ENCODE assay signal across 25 mouse cellular contexts in the genomic region with DNA sequence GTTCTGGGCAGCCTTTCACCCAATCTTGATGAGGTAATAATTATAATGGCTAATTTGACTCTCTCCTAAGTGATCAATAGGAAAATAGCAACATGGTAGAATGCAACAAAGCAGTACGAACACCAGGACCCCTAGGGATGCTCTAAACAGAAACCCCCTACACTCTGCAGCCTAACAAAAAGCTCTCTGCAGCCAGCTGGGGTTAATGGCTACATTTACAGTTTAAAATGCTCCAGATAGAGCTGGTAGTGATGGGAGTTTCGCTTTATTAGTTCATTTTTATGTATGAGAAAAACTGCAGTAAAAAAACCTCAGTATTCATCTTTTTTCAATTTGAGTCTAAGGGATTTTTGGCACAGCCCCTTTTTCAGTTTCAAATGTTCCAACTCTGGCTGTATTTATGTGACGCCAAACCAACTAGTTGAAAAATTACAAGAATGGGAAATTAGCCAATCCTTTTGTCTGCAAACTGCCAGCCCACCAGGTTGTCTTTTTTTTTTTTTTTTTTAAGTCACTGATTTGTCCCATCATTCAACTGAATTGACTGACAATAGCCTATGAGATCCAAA.
A peak's percentile ranks its signal among the peaks of the same experiment; 100 is the strongest.
DNase-seq lines count a peak whose midpoint lies in the region; ATAC-seq and TF ChIP-seq lines count a peak whose summit lies in the region.
"Had no signal": no experiment of that assay in that cellular context is flagged by ENCODE, and none has a peak within 500 bp of the region (broad histone marks: within the 10 kb centered on the region; RNA-seq: fewer than 3 reads in every experiment).

No protein-coding gene starts in this region.

- 22% methylated on average over 3 of the region's 3 CpGs for WGBS in forebrain, embryonic 15.5 days
- 22% methylated on average over 3 of the region's 3 CpGs for WGBS in forebrain, embryonic 13.5 days
- WGBS in midbrain, embryonic 14.5 days: 53% methylated on average over 3 of the region's 3 CpGs
- 42% methylated on average over 3 of the region's 3 CpGs for WGBS in midbrain, embryonic 16.5 days
- WGBS in embryonic facial prominence, embryonic 14.5 days: 40% methylated on average over 3 of the region's 3 CpGs
- 27% methylated on average over 3 of the region's 3 CpGs for WGBS in limb, embryonic 14.5 days

- no peaks in the 10 kb centered on the region for H3K27me3 ChIP-seq in forebrain, embryonic 15.5 days
- H3K27me3 ChIP-seq in forebrain, embryonic 13.5 days: no peaks in the 10 kb centered on the region
- H3K27me3 ChIP-seq in midbrain, embryonic 14.5 days (ENCODE audit: control insufficient read depth, insufficient read depth, low read length): no peaks in the 10 kb centered on the region
- no peaks in the 10 kb centered on the region for H3K27me3 ChIP-seq in midbrain, embryonic 16.5 days (ENCODE audit: control insufficient read depth, insufficient read depth, low read depth, low read length)
- H3K27me3 ChIP-seq in embryonic facial prominence, embryonic 14.5 days (replicated peaks; ENCODE audit: control insufficient read depth, insufficient read depth, low read length): no peaks in the 10 kb centered on the region; the same call in 1 of the 2 replicates
- H3K27me3 ChIP-seq in limb, embryonic 14.5 days (ENCODE audit: control insufficient read depth, insufficient read depth, low read length): no peaks in the 10 kb centered on the region
- H3K27me3 ChIP-seq: limb, embryonic 12.5 days; liver, embryonic 13.5 days had no signal

- peaks cover 11% of the 10 kb centered on the region for H3K4me1 ChIP-seq in forebrain, embryonic 15.5 days
- peaks cover 8% of the 10 kb centered on the region for H3K4me1 ChIP-seq in forebrain, embryonic 13.5 days
- no peaks in the 10 kb centered on the region for H3K4me1 ChIP-seq in midbrain, embryonic 14.5 days (ENCODE audit: control insufficient read depth, insufficient read depth, low read length)
- 0 out of 2 replicates have a peak, but pooled peaks cover 4% of the 10 kb centered on the region for H3K4me1 ChIP-seq in midbrain, embryonic 16.5 days (ENCODE audit: control insufficient read depth, insufficient read depth, low read length)
- no peaks in the 10 kb centered on the region for H3K4me1 ChIP-seq in embryonic facial prominence, embryonic 14.5 days (ENCODE audit: control insufficient read depth, insufficient read depth, low read length)
- peaks cover 25% of the 10 kb centered on the region for H3K4me1 ChIP-seq in limb, embryonic 14.5 days (ENCODE audit: control insufficient read depth, insufficient read depth, low read length)
- H3K4me1 ChIP-seq: hindbrain, embryonic 10.5 days; liver, embryonic 13.5 days; midbrain, embryonic 10.5 days had no signal

- H3K36me3 ChIP-seq in forebrain, embryonic 15.5 days: no peaks in the 10 kb centered on the region
- no peaks in the 10 kb centered on the region for H3K36me3 ChIP-seq in forebrain, embryonic 13.5 days (ENCODE audit: poor library complexity, severe bottlenecking)
- H3K36me3 ChIP-seq in midbrain, embryonic 14.5 days (ENCODE audit: control insufficient read depth, insufficient read depth, low read length): no peaks in the 10 kb centered on the region
- no peaks in the 10 kb centered on the region for H3K36me3 ChIP-seq in midbrain, embryonic 16.5 days (ENCODE audit: control insufficient read depth, insufficient read depth, low read length)
- H3K36me3 ChIP-seq in embryonic facial prominence, embryonic 14.5 days (ENCODE audit: control insufficient read depth, insufficient read depth, low read length): no peaks in the 10 kb centered on the region
- H3K36me3 ChIP-seq in limb, embryonic 14.5 days (ENCODE audit: control insufficient read depth, insufficient read depth, low read length): no peaks in the 10 kb centered on the region
- H3K36me3 ChIP-seq: hindbrain, embryonic 10.5 days; limb, embryonic 12.5 days; liver, embryonic 13.5 days; midbrain, embryonic 10.5 days had no signal

- no peak overlapping the region for H3K4me2 ChIP-seq in forebrain, embryonic 15.5 days (replicated peaks)
- no peak overlapping the region for H3K4me2 ChIP-seq in forebrain, embryonic 13.5 days
- no peak overlapping the region for H3K4me2 ChIP-seq in midbrain, embryonic 14.5 days (ENCODE audit: low read length)
- H3K4me2 ChIP-seq in midbrain, embryonic 16.5 days (ENCODE audit: low read length): no peak overlapping the region
- no peak overlapping the region; the same call in 1 of the 2 replicates for H3K4me2 ChIP-seq in embryonic facial prominence, embryonic 14.5 days (ENCODE audit: low read depth, low read length)
- no peak overlapping the region for H3K4me2 ChIP-seq in limb, embryonic 14.5 days (replicated peaks; ENCODE audit: low read depth, low read length, severe bottlenecking)
- H3K4me2 ChIP-seq: limb, embryonic 12.5 days; liver, embryonic 13.5 days had no signal

- peak; percentile 8 for DNase-seq in midbrain, embryonic 14.5 days
- peak; percentile 74 for DNase-seq in embryonic facial prominence, embryonic 14.5 days (ENCODE audit: low spot score)
- DNase-seq in limb, embryonic 14.5 days (ENCODE audit: low spot score): peak; percentile 83
- DNase-seq in spleen, adult 12 weeks (ENCODE audit: low spot score): no peak
- no peak for DNase-seq in thymus, postnatal 4 days
- DNase-seq: adrenal gland, postnatal 25 days; cerebellum, adult 2 months; cerebellum, postnatal 14 days; gastrocnemius, postnatal 14 days; heart, postnatal 14 days; kidney, adult 8-10 months; layer of hippocampus, postnatal 36 days; liver, embryonic 13.5 days; lung, adult 18-20 months; lung, postnatal 14 days had no signal

- no peak overlapping the region for H3K4me3 ChIP-seq in forebrain, embryonic 15.5 days
- H3K4me3 ChIP-seq in forebrain, embryonic 13.5 days: no peak overlapping the region
- no peak overlapping the region for H3K4me3 ChIP-seq in midbrain, embryonic 14.5 days (replicated peaks; ENCODE audit: low read depth, low read length)
- no peak overlapping the region for H3K4me3 ChIP-seq in midbrain, embryonic 16.5 days (ENCODE audit: low read depth, low read length)
- no peak overlapping the region for H3K4me3 ChIP-seq in embryonic facial prominence, embryonic 14.5 days (ENCODE audit: low read depth, low read length)
- no peak overlapping the region for H3K4me3 ChIP-seq in limb, embryonic 14.5 days (replicated peaks; ENCODE audit: low read length)
- H3K4me3 ChIP-seq: hindbrain, embryonic 10.5 days; limb, embryonic 12.5 days; liver, embryonic 13.5 days; midbrain, embryonic 10.5 days had no signal

- peak overlapping the region; percentile 19; the same call in 1 of the 2 replicates for H3K27ac ChIP-seq in forebrain, embryonic 15.5 days (replicated peaks)
- H3K27ac ChIP-seq in forebrain, embryonic 13.5 days: no peak overlapping the region
- no peak overlapping the region for H3K27ac ChIP-seq in midbrain, embryonic 14.5 days (replicated peaks; ENCODE audit: low read depth, low read length)
- no peak overlapping the region for H3K27ac ChIP-seq in midbrain, embryonic 16.5 days (ENCODE audit: low read length)
- peak overlapping the region; percentile 63; the same call in 1 of the 2 replicates for H3K27ac ChIP-seq in embryonic facial prominence, embryonic 14.5 days (replicated peaks; ENCODE audit: low read depth, low read length)
- no peak overlapping the region for H3K27ac ChIP-seq in limb, embryonic 14.5 days (replicated peaks; ENCODE audit: low read depth, low read length)
- H3K27ac ChIP-seq: hindbrain, embryonic 10.5 days; kidney, postnatal 0 days; limb, embryonic 12.5 days; liver, embryonic 13.5 days; midbrain, embryonic 10.5 days had no signal

- H3K9ac ChIP-seq in forebrain, embryonic 15.5 days (replicated peaks): no peak overlapping the region
- no peak overlapping the region for H3K9ac ChIP-seq in forebrain, embryonic 13.5 days
- no peak overlapping the region for H3K9ac ChIP-seq in midbrain, embryonic 14.5 days (replicated peaks; ENCODE audit: low read length)
- H3K9ac ChIP-seq in midbrain, embryonic 16.5 days (ENCODE audit: low read depth, low read length): no peak overlapping the region
- H3K9ac ChIP-seq in embryonic facial prominence, embryonic 14.5 days (ENCODE audit: low read depth, low read length): no peak overlapping the region
- no peak overlapping the region for H3K9ac ChIP-seq in limb, embryonic 14.5 days (ENCODE audit: low read depth, low read length, severe bottlenecking)
- H3K9ac ChIP-seq: limb, embryonic 12.5 days; liver, embryonic 13.5 days had no signal

- no peak for TF ChIP-seq POLR2A in limb, embryonic 14.5 days (IDR thresholded peaks at IDR 0.05; ENCODE audit: borderline replicate concordance, extremely low read depth, insufficient read depth, insufficient read length)

- no peak for ATAC-seq in forebrain, embryonic 15.5 days (replicated peaks)
- ATAC-seq in forebrain, embryonic 13.5 days: no peak
- ATAC-seq in midbrain, embryonic 14.5 days (ENCODE audit: low FRiP score, low TSS enrichment): no peak
- no peak for ATAC-seq in midbrain, embryonic 16.5 days
- no peak for ATAC-seq in embryonic facial prominence, embryonic 14.5 days (ENCODE audit: low read depth)
- peak; percentile 63; the same call in 1 of the 2 replicates for ATAC-seq in limb, embryonic 14.5 days (ENCODE audit: low FRiP score, low read depth)
- ATAC-seq: CD4-positive, CD25-positive, alpha-beta regulatory T cell, adult 4 months; hindbrain, embryonic 16.5 days; intestine, embryonic 16.5 days had no signal

- no peaks in the 10 kb centered on the region for H3K9me3 ChIP-seq in forebrain, embryonic 15.5 days
- H3K9me3 ChIP-seq in forebrain, embryonic 13.5 days (replicated peaks): no peaks in the 10 kb centered on the region
- H3K9me3 ChIP-seq in midbrain, embryonic 14.5 days (ENCODE audit: control insufficient read depth, low read length): no peaks in the 10 kb centered on the region
- no peaks in the 10 kb centered on the region for H3K9me3 ChIP-seq in midbrain, embryonic 16.5 days (replicated peaks; ENCODE audit: control insufficient read depth, low read length, poor library complexity, severe bottlenecking)
- no peaks in the 10 kb centered on the region for H3K9me3 ChIP-seq in embryonic facial prominence, embryonic 14.5 days (ENCODE audit: control insufficient read depth, low read length)
- H3K9me3 ChIP-seq in limb, embryonic 14.5 days (ENCODE audit: control insufficient read depth, low read length): no peaks in the 10 kb centered on the region
- H3K9me3 ChIP-seq: hindbrain, embryonic 10.5 days; limb, embryonic 12.5 days; liver, embryonic 13.5 days; midbrain, embryonic 10.5 days had no signal

Comparison
In these comparisons a context has a peak if more than half of its experiments do, and no peak if none do; other contexts are left out.
1. H3K27ac ChIP-seq: peak in forebrain, embryonic 15.5 days (single experiment) and embryonic facial prominence, embryonic 14.5 days (single experiment); none in forebrain, embryonic 13.5 days (single experiment), midbrain, embryonic 14.5 days (single experiment), midbrain, embryonic 16.5 days (single experiment) and limb, embryonic 14.5 days (single experiment).
2. DNase-seq: peak in midbrain, embryonic 14.5 days (single experiment), embryonic facial prominence, embryonic 14.5 days (single experiment) and limb, embryonic 14.5 days (single experiment); none in spleen, adult 12 weeks (single experiment) and thymus, postnatal 4 days (single experiment).